9 mouse cellular contexts compared by ENCODE assay signal in the genomic region with DNA sequence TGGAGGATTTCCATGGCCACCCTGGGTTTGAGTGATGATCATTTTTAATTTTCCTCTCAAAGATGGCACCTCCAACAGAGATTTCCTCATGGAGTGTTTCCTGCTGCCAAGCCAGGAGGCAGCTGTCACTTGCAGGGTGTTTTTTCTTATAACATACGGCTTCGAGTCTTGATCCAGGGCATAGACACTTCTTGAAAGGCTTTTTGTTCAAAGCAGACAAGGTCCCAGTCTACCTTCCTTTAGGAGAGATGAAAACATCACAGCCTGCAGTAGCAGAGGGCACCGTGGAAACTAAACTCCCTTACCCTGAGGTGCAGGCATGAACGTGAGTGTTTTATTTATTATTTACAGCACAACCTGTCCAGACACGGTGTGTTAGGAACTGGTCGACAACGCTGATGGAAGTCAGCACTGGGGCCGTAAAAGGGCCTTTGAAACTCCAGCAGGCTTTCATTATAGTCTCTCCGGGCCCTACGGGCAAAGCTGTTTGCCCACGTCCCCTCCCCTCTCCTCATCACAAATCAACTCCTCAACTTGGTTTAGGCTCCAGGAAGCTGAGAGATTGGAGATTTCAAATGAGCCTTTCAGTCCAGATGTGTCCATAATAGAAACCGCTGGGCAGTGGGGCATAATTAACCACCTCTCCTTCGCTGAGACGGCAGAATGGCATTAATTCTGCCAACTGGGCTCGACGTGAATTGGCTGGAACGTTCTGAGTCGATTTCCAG. TPM values are rescaled to one million over a fixed set of nuclear protein-coding genes. Genes with fewer than 3 reads are reported as not detected.
DNase-seq lines count a peak whose midpoint lies in the region; ATAC-seq lines count a peak whose summit lies in the region.
"Had no signal": no experiment of that assay in that cellular context is flagged by ENCODE, and none has a peak within 500 bp of the region (broad histone marks: within the 10 kb centered on the region; RNA-seq: fewer than 3 reads in every experiment).

No protein-coding gene starts in this region.

- peak overlapping the region; percentile 9 for H3K4me2 ChIP-seq in intestine, embryonic 14.5 days (ENCODE audit: low read length)
- no peak overlapping the region for H3K4me2 ChIP-seq in intestine, embryonic 16.5 days (ENCODE audit: low read depth, low read length)
- H3K4me2 ChIP-seq in hindbrain, embryonic 11.5 days (replicated peaks; ENCODE audit: low read depth, low read length) = peak overlapping the region; percentile 3; the same call in 1 of the 2 replicates
- H3K4me2 ChIP-seq in neural tube, embryonic 12.5 days (replicated peaks) = peak overlapping the region; percentile 45

- peak overlapping the region; percentile 38; the same call in 1 of the 2 replicates for H3K27ac ChIP-seq in intestine, embryonic 14.5 days (ENCODE audit: low read depth)
- no peak overlapping the region for H3K27ac ChIP-seq in intestine, embryonic 16.5 days (ENCODE audit: low read length)
- H3K27ac ChIP-seq in hindbrain, embryonic 11.5 days (ENCODE audit: low read depth, low read length) = peak overlapping the region; percentile 63
- H3K27ac ChIP-seq in neural tube, embryonic 12.5 days = peak overlapping the region; percentile 29; the same call in 1 of the 2 replicates

- no peak overlapping the region for H3K9ac ChIP-seq in intestine, embryonic 14.5 days (ENCODE audit: low read length)
- H3K9ac ChIP-seq in intestine, embryonic 16.5 days (ENCODE audit: low read depth, low read length) = no peak overlapping the region
- peak overlapping the region; percentile 2; the same call in 1 of the 2 replicates for H3K9ac ChIP-seq in hindbrain, embryonic 11.5 days (ENCODE audit: low read depth, low read length)
- no peak overlapping the region for H3K9ac ChIP-seq in neural tube, embryonic 12.5 days

- no peaks in the 10 kb centered on the region for H3K9me3 ChIP-seq in intestine, embryonic 14.5 days (ENCODE audit: control insufficient read depth, low read length)
- H3K9me3 ChIP-seq in intestine, embryonic 16.5 days (ENCODE audit: control insufficient read depth, low read length) = no peaks in the 10 kb centered on the region
- H3K9me3 ChIP-seq in hindbrain, embryonic 11.5 days (ENCODE audit: control insufficient read depth, low read length) = no peaks in the 10 kb centered on the region
- H3K9me3 ChIP-seq in neural tube, embryonic 12.5 days = no peaks in the 10 kb centered on the region

- H3K36me3 ChIP-seq in intestine, embryonic 14.5 days (ENCODE audit: control insufficient read depth, insufficient read depth, low read length) = no peaks in the 10 kb centered on the region
- H3K36me3 ChIP-seq in intestine, embryonic 16.5 days (ENCODE audit: control insufficient read depth, insufficient read depth, low read length) = no peaks in the 10 kb centered on the region
- H3K36me3 ChIP-seq in hindbrain, embryonic 11.5 days (ENCODE audit: control insufficient read depth, insufficient read depth, low read length) = no peaks in the 10 kb centered on the region
- H3K36me3 ChIP-seq in neural tube, embryonic 12.5 days = no peaks in the 10 kb centered on the region

- H3K27me3 ChIP-seq in intestine, embryonic 14.5 days (replicated peaks; ENCODE audit: control insufficient read depth, insufficient read depth, low read length) = no peaks in the 10 kb centered on the region
- no peaks in the 10 kb centered on the region for H3K27me3 ChIP-seq in intestine, embryonic 16.5 days (replicated peaks; ENCODE audit: control insufficient read depth, insufficient read depth, low read length)
- no peaks in the 10 kb centered on the region for H3K27me3 ChIP-seq in hindbrain, embryonic 11.5 days (ENCODE audit: control insufficient read depth, insufficient read depth, low read length)
- no peaks in the 10 kb centered on the region for H3K27me3 ChIP-seq in neural tube, embryonic 12.5 days (replicated peaks)
- H3K27me3 ChIP-seq: CH12.LX had no signal

- H3K4me3 ChIP-seq in intestine, embryonic 14.5 days (ENCODE audit: low read depth, low read length) = no peak overlapping the region
- H3K4me3 ChIP-seq in intestine, embryonic 16.5 days (ENCODE audit: low read length) = no peak overlapping the region
- H3K4me3 ChIP-seq in hindbrain, embryonic 11.5 days (ENCODE audit: low read depth, low read length) = no peak overlapping the region
- no peak overlapping the region for H3K4me3 ChIP-seq in neural tube, embryonic 12.5 days

- H3K4me1 ChIP-seq in intestine, embryonic 14.5 days (replicated peaks; ENCODE audit: control insufficient read depth, insufficient read depth, low read length) = peaks cover 18% of the 10 kb centered on the region
- H3K4me1 ChIP-seq in intestine, embryonic 16.5 days (ENCODE audit: control insufficient read depth, insufficient read depth, low read length) = peaks cover 4% of the 10 kb centered on the region
- H3K4me1 ChIP-seq in hindbrain, embryonic 11.5 days (replicated peaks; ENCODE audit: control insufficient read depth, insufficient read depth, low read length) = 0 out of 2 replicates have a peak, but pooled peaks cover 2% of the 10 kb centered on the region
- H3K4me1 ChIP-seq in neural tube, embryonic 12.5 days = peaks cover 13% of the 10 kb centered on the region

- no peak for DNase-seq in intestine, embryonic 14.5 days (ENCODE audit: low spot score)
- DNase-seq in embryo, embryonic 10.5 days (ENCODE audit: low spot score) = peak; percentile 71
- peak; percentile 48 for DNase-seq in hindbrain, embryonic 11.5 days (ENCODE audit: low spot score)
- no peak for DNase-seq in natural killer cell, adult 2 months (ENCODE audit: low spot score in 2 of 2)
- DNase-seq in adrenal gland, postnatal 4 days (ENCODE audit: low spot score in 2 of 2) = no peak
- DNase-seq in urinary bladder, postnatal 25 days (ENCODE audit: low spot score) = no peak

- WGBS in intestine, embryonic 14.5 days = 23% methylated on average over 18 of the region's 18 CpGs
- 38% methylated on average over 18 of the region's 18 CpGs for WGBS in intestine, embryonic 16.5 days
- 31% methylated on average over 18 of the region's 18 CpGs for WGBS in hindbrain, embryonic 11.5 days
- WGBS in neural tube, embryonic 12.5 days = 6% methylated on average over 18 of the region's 18 CpGs

- ATAC-seq in intestine, embryonic 14.5 days (replicated peaks; ENCODE audit: low FRiP score, low TSS enrichment, low read depth) = no peak
- no peak for ATAC-seq in intestine, embryonic 16.5 days
- ATAC-seq in hindbrain, embryonic 11.5 days (ENCODE audit: low FRiP score) = peak; percentile 61
- ATAC-seq in neural tube, embryonic 12.5 days (ENCODE audit: low FRiP score, low read depth) = peak; percentile 77

RNA-seq across cellular contexts. Expression of gene Tmem178, which starts 57.2 kb away (rescaled TPM):
- polyA plus RNA-seq in intestine, embryonic 14.5 days (2014; fragmentation: Nextera tagmentation; extraction: Ambion mirVana) = 3.9 and 4.1 TPM in 2 replicates
- 1.4 and 1.6 TPM in 2 replicates for polyA plus RNA-seq in intestine, embryonic 16.5 days (2015; fragmentation: Nextera tagmentation; extraction: Ambion mirVana)
- polyA plus RNA-seq in hindbrain, embryonic 11.5 days (2014; fragmentation: Nextera tagmentation; extraction: Ambion mirVana) = 17.0 and 19.8 TPM in 2 replicates
- 30.7 and 32.0 TPM in 2 replicates for polyA plus RNA-seq in neural tube, embryonic 12.5 days (2016; fragmentation: Nextera tagmentation; extraction: Ambion mirVana)
- 10 to 100 TPM in 1 of 2 experiments, 1 to 10 TPM in 1; 7.6 to 10.0 TPM for total RNA-seq in adrenal gland, postnatal 4 days (2021)
- total RNA-seq: CH12.LX had no signal

Comparison
In these comparisons a context has a peak if more than half of its experiments do, and no peak if none do; other contexts are left out.
1. ATAC-seq: peak in hindbrain, embryonic 11.5 days (single experiment) and neural tube, embryonic 12.5 days (single experiment); none in intestine, embryonic 14.5 days (single experiment) and intestine, embryonic 16.5 days (single experiment).
2. DNase-seq: peak in embryo, embryonic 10.5 days (single experiment) and hindbrain, embryonic 11.5 days (single experiment); none in intestine, embryonic 14.5 days (single experiment), natural killer cell, adult 2 months (0 of 2), adrenal gland, postnatal 4 days (0 of 2) and urinary bladder, postnatal 25 days (single experiment).